Mouse (Mus musculus) liver, embryonic 12.5 days (tissue): ENCODE results near the gene Ppp1r11. TPM values are rescaled to one million over a fixed set of nuclear protein-coding genes. Genes with fewer than 3 reads are reported as not detected.

ENCODE experiments used
- ATAC-seq: fragments of 200-750 bp; cut with Nextera tagmentation; 2 replicates; pipeline ENCODE4 v1.8.0; 2017; ENCODE audit warnings: moderate number of reproducible peaks, mild to moderate bottlenecking, moderate library complexity
- H3K27ac ChIP-seq: fragments of 300-500 bp; sonication (generic); 2 replicates; pipeline ENCODE4 v1.5.1; 2016; ENCODE audit warnings: mild to moderate bottlenecking
- H3K27me3 ChIP-seq: fragments of 300-500 bp; sonication (generic); replicated peaks from 2 replicates; pipeline ENCODE4 v1.6.1; 2016; ENCODE audit warnings: mild to moderate bottlenecking, moderate library complexity
- H3K36me3 ChIP-seq: fragments of 300-500 bp; sonication (generic); 2 replicates; pipeline ENCODE4 v1.6.1; 2016; ENCODE audit warnings: mild to moderate bottlenecking, moderate library complexity
- H3K4me1 ChIP-seq: fragments of 300-500 bp; sonication (generic); 2 replicates; pipeline ENCODE4 v1.6.1; 2016
- H3K4me2 ChIP-seq: fragments of 300-500 bp; sonication (generic); 2 replicates; pipeline ENCODE4 v1.6.1; 2016; ENCODE audit warnings: mild to moderate bottlenecking, moderate library complexity
- H3K4me3 ChIP-seq: fragments of 300-500 bp; sonication (generic); 2 replicates; pipeline ENCODE4 v1.5.1; 2016; ENCODE audit warnings: mild to moderate bottlenecking, moderate library complexity
- H3K9ac ChIP-seq: fragments of 300-500 bp; sonication (generic); 2 replicates; pipeline ENCODE4 v1.6.1; 2016; ENCODE audit warnings: mild to moderate bottlenecking, moderate library complexity
- H3K9me3 ChIP-seq: fragments of 300-500 bp; sonication (generic); replicated peaks from 2 replicates; pipeline ENCODE4 v1.6.1; 2016; ENCODE audit warnings: mild to moderate bottlenecking, moderate library complexity
- WGBS: fragments of 180-500 bp; shearing (Covaris S2); methylation state at CpG from one replicate; pipeline ENCODE4 v1.1.7; 2016; ENCODE audit not compliant: insufficient replicate concordance; 5-methylcytosine and 5-hydroxymethylcytosine counted together
- polyA plus RNA-seq: library from polyadenylated mRNA; unstranded; fragments of >200 nt; fragmentation: Nextera tagmentation; extraction: Ambion mirVana; gene quantifications from 2 replicates; pipeline ENCODE4 v1.2.1, GENCODE M21; 2016

Gene Ppp1r11
- polyA plus RNA-seq, 1 experiment from 2014 or later = 47.3 TPM

GRCm38 (mm10) chr17:36908235-36908634 is 43.3 kb downstream of the Ppp1r11 start:
- Histone ChIP-seq H3K27ac (no peak overlapping the region), H3K9ac (no peak overlapping the region), H3K9me3 (no peaks in the 10 kb centered on the region), H3K4me1 (no peaks in the 10 kb centered on the region), H3K4me2 (no peak overlapping the region), H3K4me3 (no peak overlapping the region), H3K36me3 (no peaks in the 10 kb centered on the region), H3K27me3 (peaks cover 44% of the 10 kb centered on the region)
- no peak for ATAC-seq
- WGBS = 34% methylated on average over 1 of the region's 1 CpGs

- ATAC-seq = no peak
- Histone ChIP-seq H3K27ac (no peak overlapping the region), H3K4me3 (no peak overlapping the region), H3K36me3 (no peaks in the 10 kb centered on the region), H3K4me2 (no peak overlapping the region), H3K27me3 (peaks cover 38% of the 10 kb centered on the region), H3K9ac (no peak overlapping the region), H3K9me3 (no peaks in the 10 kb centered on the region), H3K4me1 (no peaks in the 10 kb centered on the region)
- WGBS = 40% methylated on average over 3 of the region's 3 CpGs
Observed at GRCm38 (mm10) chr17:36903651-36904050, 47.9 kb downstream of the Ppp1r11 start.

- Histone ChIP-seq H3K4me2 (no peak overlapping the region), H3K9me3 (no peaks in the 10 kb centered on the region), H3K36me3 (no peaks in the 10 kb centered on the region), H3K27ac (no peak overlapping the region), H3K9ac (no peak overlapping the region), H3K4me3 (no peak overlapping the region), H3K27me3 (peaks cover 40% of the 10 kb centered on the region), H3K4me1 (no peaks in the 10 kb centered on the region)
- WGBS = 26% methylated on average over 1 of the region's 1 CpGs
- ATAC-seq = no peak
Observed at GRCm38 (mm10) chr17:36900691-36901090, 50.9 kb downstream of the Ppp1r11 start.

GRCm38 (mm10) chr17:36900001-36900400 is 51.5 kb downstream of the Ppp1r11 start:
- no peak for ATAC-seq
- peaks cover 34% of the 10 kb centered on the region for H3K27me3 ChIP-seq
- WGBS = 68% methylated on average over 5 of the region's 5 CpGs
- H3K4me3 ChIP-seq = no peak overlapping the region
- no peak overlapping the region for H3K9ac ChIP-seq
- no peaks in the 10 kb centered on the region for H3K36me3 ChIP-seq
- H3K4me1 ChIP-seq = no peaks in the 10 kb centered on the region
- no peak overlapping the region for H3K4me2 ChIP-seq
- no peak overlapping the region for H3K27ac ChIP-seq
- no peaks in the 10 kb centered on the region for H3K9me3 ChIP-seq

- Histone ChIP-seq H3K4me3 (no peak overlapping the region), H3K4me1 (no peaks in the 10 kb centered on the region), H3K4me2 (no peak overlapping the region), H3K27ac (no peak overlapping the region), H3K27me3 (peaks cover 39% of the 10 kb centered on the region), H3K9me3 (no peaks in the 10 kb centered on the region), H3K36me3 (no peaks in the 10 kb centered on the region), H3K9ac (no peak overlapping the region)
- no peak for ATAC-seq
- 60% methylated on average over 4 of the region's 4 CpGs for WGBS
Observed at GRCm38 (mm10) chr17:36899376-36899775, 52.2 kb downstream of the Ppp1r11 start.

Other genes starting within 250 kb of the Ppp1r11 start
- gene H2-M10.5, start 178.8 kb downstream of the Ppp1r11 start, polyA plus RNA-seq = not detected in 2 replicates
- gene H2-M10.6, start 139.6 kb downstream of the Ppp1r11 start, polyA plus RNA-seq = not detected in 2 replicates
- gene Trim26, start 114.6 kb downstream of the Ppp1r11 start, polyA plus RNA-seq = 14.4 and 16.2 TPM in 2 replicates
- gene Trim15, start 84.5 kb downstream of the Ppp1r11 start, polyA plus RNA-seq = 0.38 and 0.43 TPM in 2 replicates
- 227 and 235 TPM in 2 replicates for gene Trim10, start 82.2 kb downstream of the Ppp1r11 start, polyA plus RNA-seq
- not detected in 2 replicates for gene Trim40, start 61.6 kb downstream of the Ppp1r11 start, polyA plus RNA-seq
- gene Trim31, start 53.6 kb downstream of the Ppp1r11 start, polyA plus RNA-seq = not detected in 2 replicates
- not detected in 2 replicates for gene Rnf39, start 8.8 kb downstream of the Ppp1r11 start, polyA plus RNA-seq
- gene Znrd1, start 6.8 kb upstream of the Ppp1r11 start, polyA plus RNA-seq = 32.7 and 33.5 TPM in 2 replicates
- gene Znrd1as, start 6.9 kb upstream of the Ppp1r11 start, polyA plus RNA-seq = 3.9 and 5.2 TPM in 2 replicates
- gene 2410137M14Rik, start 29.5 kb upstream of the Ppp1r11 start, polyA plus RNA-seq = not detected in 2 replicates
- gene H2-M5, start 37.8 kb upstream of the Ppp1r11 start, polyA plus RNA-seq = 0.11 TPM in 1 of 2 replicates, not detected in the other
- gene Zfp57, start 49.4 kb upstream of the Ppp1r11 start, polyA plus RNA-seq = 11.2 and 11.8 TPM in 2 replicates
- not detected in 2 replicates for gene Mog, start 71.7 kb upstream of the Ppp1r11 start, polyA plus RNA-seq
- 1.1 and 1.6 TPM in 2 replicates for gene Gabbr1, start 94.2 kb upstream of the Ppp1r11 start, polyA plus RNA-seq
- not detected in 2 replicates for gene Olfr90, start 136.8 kb upstream of the Ppp1r11 start, polyA plus RNA-seq
- gene Olfr91, start 146.5 kb upstream of the Ppp1r11 start, polyA plus RNA-seq = not detected in 2 replicates
- not detected in 2 replicates for gene Olfr92, start 168.3 kb upstream of the Ppp1r11 start, polyA plus RNA-seq
- not detected in 2 replicates for gene Olfr93, start 209.8 kb upstream of the Ppp1r11 start, polyA plus RNA-seq
- gene Ubd, start 242.2 kb upstream of the Ppp1r11 start, polyA plus RNA-seq = not detected in 2 replicates
- gene Olfr94, start 249.3 kb upstream of the Ppp1r11 start, polyA plus RNA-seq = not detected in 2 replicates